Mouse (Mus musculus) lung, embryonic 15.5 days (tissue): ENCODE data around the gene Usp19. TPM values are rescaled to one million over a fixed set of nuclear protein-coding genes. Genes with fewer than 3 reads are reported as not detected.

Experiments used
- polyA plus RNA-seq: library from polyadenylated mRNA; unstranded; fragments of >200 nt; fragmentation: Nextera tagmentation; extraction: Ambion mirVana; gene quantifications from 2 replicates; pipeline ENCODE4 v1.2.1, GENCODE M21; 2015

Gene Usp19
- polyA plus RNA-seq, 1 experiment from 2014 or later: 68.5 TPM

Other genes with a start within 250 kb of the Usp19 start
- 100 and 110 TPM in 2 replicates for gene Dag1, start 226.6 kb upstream of the Usp19 start, polyA plus RNA-seq
- gene Nicn1, start 200.2 kb upstream of the Usp19 start, polyA plus RNA-seq: 32.5 and 37.2 TPM in 2 replicates
- gene Amt, start 193.7 kb upstream of the Usp19 start, polyA plus RNA-seq: 19.7 and 20.5 TPM in 2 replicates
- gene Rhoa, start 184.5 kb upstream of the Usp19 start, polyA plus RNA-seq: 484 and 512 TPM in 2 replicates
- gene Tcta, start 184.4 kb upstream of the Usp19 start, polyA plus RNA-seq: 29.6 and 35.5 TPM in 2 replicates
- 654 and 708 TPM in 2 replicates for gene Gpx1, start 151.7 kb upstream of the Usp19 start, polyA plus RNA-seq
- 99.6 and 107 TPM in 2 replicates for gene Usp4, start 142.7 kb upstream of the Usp19 start, polyA plus RNA-seq
- 0.39 and 0.40 TPM in 2 replicates for gene 1700102P08Rik, start 97.8 kb upstream of the Usp19 start, polyA plus RNA-seq
- gene Ccdc36, start 62.1 kb upstream of the Usp19 start, polyA plus RNA-seq: 2.4 and 2.6 TPM in 2 replicates
- gene BC048562, start 54.1 kb upstream of the Usp19 start, polyA plus RNA-seq: not detected in 2 replicates
- 56.6 and 60.4 TPM in 2 replicates for gene Ccdc71, start 30.1 kb upstream of the Usp19 start, polyA plus RNA-seq
- 67.2 and 75.3 TPM in 2 replicates for gene Klhdc8b, start 29.0 kb upstream of the Usp19 start, polyA plus RNA-seq
- 66.9 and 74.4 TPM in 2 replicates for gene Lamb2, start 10.9 kb upstream of the Usp19 start, polyA plus RNA-seq
- 89.4 and 108 TPM in 2 replicates for gene Qars, start 17.1 kb downstream of the Usp19 start, polyA plus RNA-seq
- 115 and 120 TPM in 2 replicates for gene Qrich1, start 26.2 kb downstream of the Usp19 start, polyA plus RNA-seq
- 178 TPM in 2 replicates for gene Impdh2, start 69.7 kb downstream of the Usp19 start, polyA plus RNA-seq
- gene Ndufaf3, start 76.8 kb downstream of the Usp19 start, polyA plus RNA-seq: 49.2 and 49.4 TPM in 2 replicates
- 139 and 150 TPM in 2 replicates for gene Dalrd3, start 79.3 kb downstream of the Usp19 start, polyA plus RNA-seq
- 131 and 134 TPM in 2 replicates for gene Wdr6, start 88.1 kb downstream of the Usp19 start, polyA plus RNA-seq
- gene P4htm, start 107.1 kb downstream of the Usp19 start, polyA plus RNA-seq: 7.7 and 7.9 TPM in 2 replicates
- 44.8 and 46.6 TPM in 2 replicates for gene Arih2, start 158.8 kb downstream of the Usp19 start, polyA plus RNA-seq
- gene Slc25a20, start 171.5 kb downstream of the Usp19 start, polyA plus RNA-seq: 45.0 and 46.0 TPM in 2 replicates
- 23.6 and 24.5 TPM in 2 replicates for gene Prkar2a, start 198.7 kb downstream of the Usp19 start, polyA plus RNA-seq